Mouse (Mus musculus) lung, adult 18-20 months (tissue): ENCODE data around the gene Olfr282.
"Not testable (repeated sequence)": the region's sequence is repeated elsewhere in the genome, so short reads cannot be mapped to it uniquely, and the experiment has no call there.

Experiments
- DNase-seq, 2 experiments: peaks; one replicate each; pipeline ENCODE4 v3.0.0; 2022; ENCODE audit warnings: mixed read lengths in 2 of 2

Gene Olfr282

GRCm38 (mm10) chr15:98430925-98431324 lies at the start of gene Olfr282:
Gene Olfr282, plus strand, starts transcription at chr15:98431225.
- DNase-seq = not testable (repeated sequence)

- peak in 1 of 2 experiments; percentile 5 for DNase-seq
These were observed 43.4 kb upstream of the Olfr282 start for GRCm38 (mm10) chr15:98387621-98388020.

- DNase-seq = peak; percentile 63 to 74
These were observed 41.2 kb upstream of the Olfr282 start for GRCm38 (mm10) chr15:98389796-98390195.

- no peak for DNase-seq
These were observed 39.7 kb upstream of the Olfr282 start for GRCm38 (mm10) chr15:98391081-98391902.

GRCm38 (mm10) chr15:98391903-98392187 lies 39.2 kb upstream of the Olfr282 start:
- no peak for DNase-seq

- DNase-seq = no peak
These were observed 33.9 kb upstream of the Olfr282 start for GRCm38 (mm10) chr15:98397136-98397535.

- DNase-seq = no peak
These were observed 28.7 kb upstream of the Olfr282 start for GRCm38 (mm10) chr15:98402356-98402755.

GRCm38 (mm10) chr15:98408406-98409060 lies 22.5 kb upstream of the Olfr282 start:
- DNase-seq = no peak

GRCm38 (mm10) chr15:98409635-98410034 lies 21.4 kb upstream of the Olfr282 start:
- no peak for DNase-seq

GRCm38 (mm10) chr15:98410249-98410648 lies 20.8 kb upstream of the Olfr282 start:
- DNase-seq = no peak

GRCm38 (mm10) chr15:98415996-98416395 lies 15.0 kb upstream of the Olfr282 start:
- DNase-seq = no peak

GRCm38 (mm10) chr15:98416802-98417201 lies 14.2 kb upstream of the Olfr282 start:
- DNase-seq = not testable (repeated sequence)

GRCm38 (mm10) chr15:98417285-98417684 lies 13.7 kb upstream of the Olfr282 start:
- DNase-seq = not testable (repeated sequence)

- DNase-seq = no peak
These were observed 12.9 kb upstream of the Olfr282 start for GRCm38 (mm10) chr15:98418096-98418495.

- DNase-seq = no peak
These were observed 10.1 kb upstream of the Olfr282 start for GRCm38 (mm10) chr15:98420897-98421296.

GRCm38 (mm10) chr15:98424326-98424725 lies 6.7 kb upstream of the Olfr282 start:
- DNase-seq = no peak

- DNase-seq = no peak
These were observed 6.3 kb upstream of the Olfr282 start for GRCm38 (mm10) chr15:98424753-98425152.

- no peak for DNase-seq
These were observed 5.8 kb upstream of the Olfr282 start for GRCm38 (mm10) chr15:98425188-98425587.

- DNase-seq = no peak
These were observed 13.5 kb downstream of the Olfr282 start for GRCm38 (mm10) chr15:98444561-98444960.

GRCm38 (mm10) chr15:98448521-98448920 lies 17.5 kb downstream of the Olfr282 start:
- DNase-seq = peak; percentile 14 to 15

- DNase-seq = no peak
These were observed 21.3 kb downstream of the Olfr282 start, which contains the start of gene Olfr281 for GRCm38 (mm10) chr15:98452288-98452687. Gene Olfr281, plus strand, starts transcription at chr15:98452588.

GRCm38 (mm10) chr15:98469596-98469995 lies 38.6 kb downstream of the Olfr282 start, which contains the start of gene OR5BS1P:
Gene OR5BS1P, plus strand, starts transcription at chr15:98469896.
- DNase-seq = no peak

GRCm38 (mm10) chr15:98471539-98471938 lies 40.5 kb downstream of the Olfr282 start:
- no peak for DNase-seq

- DNase-seq = no peak
These were observed 43.9 kb downstream of the Olfr282 start for GRCm38 (mm10) chr15:98474958-98475357.
